Mouse (Mus musculus): ENCODE data around the gene Dbn1. TPM values are rescaled to one million over a fixed set of nuclear protein-coding genes. Genes with fewer than 3 reads are reported as not detected.

Dbn1 gene
- total RNA-seq, 2 experiments from 2014 or later, result 53.7 to 58.2 TPM

DNA sequence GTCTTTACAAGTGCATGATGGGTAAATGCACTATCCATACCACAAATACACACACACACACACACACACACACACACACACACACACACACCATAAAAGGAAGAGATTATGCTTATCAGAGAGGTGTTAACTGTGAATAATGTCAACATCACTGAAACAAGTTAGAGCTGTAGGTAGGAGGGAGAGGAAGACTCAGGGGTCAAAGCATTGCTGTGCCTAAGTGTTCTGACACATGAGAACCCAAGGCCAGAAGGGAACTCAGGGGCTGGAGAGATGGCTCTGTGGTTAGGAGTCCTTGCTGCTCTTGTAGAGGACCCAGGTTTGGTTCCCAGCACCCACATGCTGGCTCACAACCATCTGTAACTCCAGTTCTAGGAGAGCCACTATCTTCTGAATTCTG, 8.0 kb downstream of the Dbn1 start:
- intact Hi-C loops (cut with DNase I), result loop anchor here (2.0 kb wide), 1 partner anchor 35 kb away; no protein-coding TSS in a partner anchor
- DNase-seq, result no peak

DNA sequence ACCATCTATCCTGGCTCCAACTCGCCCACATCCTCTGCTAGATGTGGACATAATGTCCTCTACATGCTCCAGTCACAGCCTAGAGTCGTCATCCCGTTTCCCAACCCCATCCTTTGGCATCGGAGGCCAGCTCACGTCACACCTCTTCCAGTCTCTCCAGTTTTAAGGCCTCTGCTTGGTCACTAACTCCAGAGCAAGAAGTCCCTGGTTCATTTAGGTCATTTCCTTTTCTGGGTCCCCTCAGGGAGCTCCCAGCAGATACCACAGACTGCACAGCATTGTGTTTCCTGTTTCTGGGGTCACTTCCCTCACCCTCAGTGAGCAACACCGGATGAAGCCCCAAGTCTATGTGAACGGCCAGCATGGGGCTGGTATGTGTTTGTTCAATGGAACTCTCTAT, 8.9 kb downstream of the Dbn1 start:
- intact Hi-C loops (cut with DNase I), result loop anchor here (2.0 kb wide), 1 partner anchor 36 kb away; no protein-coding TSS in a partner anchor
- DNase-seq, result peak; percentile 56 to 61

DNA sequence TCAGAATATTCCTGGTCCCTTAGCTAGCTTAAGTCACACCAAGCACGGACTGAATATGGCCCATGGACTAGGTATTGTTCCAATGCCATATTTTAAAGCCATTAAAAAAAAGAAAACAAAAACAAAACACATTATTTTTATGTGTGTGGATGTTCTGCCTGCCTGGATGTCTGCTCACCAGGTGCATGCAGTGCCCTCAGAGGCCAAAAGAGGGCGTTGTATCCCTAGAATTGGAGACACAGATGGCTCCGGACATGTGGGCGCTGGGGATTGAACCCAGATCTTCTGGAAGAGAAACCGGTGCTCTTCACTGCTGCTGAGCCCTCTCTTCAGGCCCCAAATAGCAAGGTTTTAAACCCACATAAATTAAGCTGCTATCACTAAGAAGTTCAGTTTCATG, 9.9 kb downstream of the Dbn1 start:
- intact Hi-C loops (cut with DNase I), result loop anchor here (2.0 kb wide), 1 partner anchor 37 kb away; no protein-coding TSS in a partner anchor
- peak in 1 of 2 experiments; percentile 55 for DNase-seq

DNA sequence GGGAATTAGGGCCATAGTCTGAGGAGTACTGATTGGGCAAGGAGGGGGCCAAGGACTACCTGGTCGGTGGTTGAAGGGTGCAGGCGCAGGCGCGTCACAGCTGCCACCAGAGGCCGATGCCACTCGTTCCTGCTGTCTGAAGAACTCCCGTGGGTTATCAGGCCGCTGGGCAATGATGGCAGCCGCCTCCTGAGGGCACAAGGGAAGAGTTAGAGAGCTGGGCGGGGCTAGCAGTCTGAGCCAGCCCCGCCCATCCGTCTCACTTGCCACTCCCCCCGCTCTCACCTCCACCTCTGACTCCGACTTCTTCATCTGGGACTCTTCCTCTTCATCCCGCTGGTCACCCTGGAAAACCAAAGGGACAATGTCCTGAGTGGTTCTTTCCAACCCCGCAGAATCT, 10.4 kb downstream of the Dbn1 start:
- DNase-seq, result no peak

DNA sequence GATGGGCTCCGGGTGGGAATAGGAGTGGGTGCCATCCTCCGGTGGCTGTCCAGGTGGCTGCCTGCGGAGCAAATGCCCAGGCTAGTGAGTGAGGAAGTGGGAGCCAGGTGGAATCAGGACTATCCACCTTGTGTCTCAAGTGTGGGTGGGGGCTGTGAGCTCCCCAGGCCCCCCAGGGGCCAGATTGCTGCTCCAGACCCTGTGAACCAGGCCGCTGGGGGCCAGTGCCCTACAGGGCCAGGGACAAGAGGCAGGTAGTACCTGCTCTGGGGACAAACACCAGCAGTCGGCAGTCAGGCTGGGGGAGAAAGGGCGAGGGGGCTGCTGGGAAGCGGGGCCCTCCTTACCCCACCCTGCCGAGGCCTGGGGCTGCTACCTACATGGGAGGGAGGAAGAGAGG, 11.7 kb downstream of the Dbn1 start:
- intact Hi-C loops (cut with DNase I), result no loop called here
- DNase-seq, result no peak

More for the DNA sequence above, 10.4 kb downstream of the Dbn1 start:
- intact Hi-C loops (cut with DNase I), result no loop called here

DNA sequence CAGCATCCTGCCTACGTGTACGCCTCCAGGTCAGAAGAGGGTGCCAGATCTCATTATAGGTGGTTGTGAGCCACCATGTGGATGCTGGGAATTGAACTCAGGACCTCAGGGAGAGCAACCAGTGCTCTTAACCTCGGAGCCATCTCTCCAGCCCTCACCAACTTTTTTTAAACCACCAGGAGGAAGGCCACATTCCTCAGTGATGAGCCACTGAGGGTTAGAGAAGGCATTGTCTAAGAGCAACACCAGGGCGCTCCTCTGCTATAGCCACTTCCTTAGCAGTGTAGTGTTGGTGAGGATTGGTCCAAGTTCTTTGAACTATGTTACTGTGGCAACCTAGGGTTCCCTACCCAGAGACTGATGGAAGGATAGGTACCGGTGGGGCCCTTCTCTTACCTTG, 12.2 kb downstream of the Dbn1 start:
- intact Hi-C loops (cut with DNase I), result no loop called here
- DNase-seq, result no peak

DNA sequence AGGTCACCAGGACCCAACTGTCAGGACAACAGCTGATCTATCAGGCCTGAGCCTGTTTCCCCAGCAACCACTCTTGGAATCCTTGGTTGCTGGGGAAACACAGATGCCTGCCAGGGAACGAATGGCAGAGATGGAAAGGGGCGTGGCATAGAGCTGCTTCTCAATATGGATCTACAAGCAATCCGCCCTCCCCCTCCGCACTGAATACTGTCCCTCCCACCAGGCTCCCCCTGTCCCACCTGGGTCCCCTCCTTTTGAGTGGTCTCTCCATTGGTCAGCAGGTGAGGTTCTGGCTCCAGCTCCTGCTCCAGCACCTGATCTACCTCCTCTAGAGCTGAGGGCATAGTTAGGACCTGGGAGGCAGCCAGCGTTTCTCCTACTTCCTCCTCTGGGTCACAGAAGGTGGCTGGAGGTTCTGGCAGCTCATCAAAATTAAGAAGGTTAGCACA, 13.3 kb downstream of the Dbn1 start:
- intact Hi-C loops (cut with DNase I), result no loop called here
- no peak for DNase-seq

DNA sequence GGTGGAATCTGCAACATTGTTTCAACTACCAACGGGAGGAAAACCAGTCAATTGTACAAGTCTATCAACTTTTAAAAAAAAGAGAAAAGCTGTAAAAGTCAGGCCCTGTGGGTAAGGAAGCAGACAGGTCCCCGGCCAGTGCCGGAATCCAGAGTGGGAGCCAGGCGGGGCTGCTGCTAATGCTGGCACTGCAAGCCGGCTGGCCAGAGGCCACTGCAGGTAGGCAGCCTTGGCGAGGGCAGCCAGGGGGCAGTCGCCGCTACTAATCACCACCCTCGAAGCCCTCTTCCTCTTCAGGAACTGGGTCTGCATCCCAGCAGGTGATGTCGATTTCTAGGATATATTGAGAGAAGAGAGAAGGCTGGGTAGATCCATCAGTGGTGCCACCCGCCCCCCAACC, 13.9 kb downstream of the Dbn1 start:
- no peak for DNase-seq
- intact Hi-C loops (cut with DNase I), result loop anchor here (2.0 kb wide), 1 partner anchor 39 kb away; the partner anchor contains the start of gene Pdlim7

DNA sequence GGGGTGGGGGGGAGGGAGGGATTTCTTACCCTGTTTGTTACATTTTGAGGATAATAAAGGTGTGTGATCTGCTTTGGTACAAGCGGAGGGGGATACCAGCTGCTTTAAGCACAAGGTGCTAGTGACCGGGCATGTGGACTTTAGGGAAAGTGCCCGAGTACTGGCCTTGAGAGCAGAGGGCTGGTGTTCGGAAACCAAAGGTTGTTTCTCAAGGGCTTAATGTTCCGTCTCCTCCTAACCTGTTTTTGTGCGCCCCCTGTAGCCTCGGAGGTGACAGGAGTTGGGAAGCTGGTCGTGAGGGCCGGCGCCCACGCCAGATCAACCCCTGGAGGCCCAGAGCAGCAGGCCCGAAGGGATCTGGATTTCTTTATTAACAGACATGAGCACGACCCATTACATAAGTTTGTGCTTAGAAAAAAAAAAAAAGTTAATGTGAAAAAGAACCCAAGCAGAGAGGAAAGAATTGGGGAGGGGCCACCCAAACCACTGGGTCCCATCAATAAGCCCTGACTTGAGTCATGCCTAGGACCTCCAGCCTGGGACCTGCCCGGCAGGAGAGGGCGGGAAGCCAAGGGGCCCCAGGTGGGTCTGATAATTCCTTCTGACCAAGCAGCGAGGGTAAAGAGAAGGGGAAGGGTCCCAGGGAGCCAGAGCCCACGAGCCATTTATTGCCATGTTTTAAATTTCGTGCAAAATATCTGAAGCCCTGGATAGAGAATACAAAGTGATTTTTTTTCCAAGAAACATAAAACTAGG, 14.7 kb downstream of the Dbn1 start:
- no peak for DNase-seq
- intact Hi-C loops (cut with DNase I), result loop anchor here (2.0 kb wide), 1 partner anchor 40 kb away; the partner anchor contains the start of gene Pdlim7

DNA sequence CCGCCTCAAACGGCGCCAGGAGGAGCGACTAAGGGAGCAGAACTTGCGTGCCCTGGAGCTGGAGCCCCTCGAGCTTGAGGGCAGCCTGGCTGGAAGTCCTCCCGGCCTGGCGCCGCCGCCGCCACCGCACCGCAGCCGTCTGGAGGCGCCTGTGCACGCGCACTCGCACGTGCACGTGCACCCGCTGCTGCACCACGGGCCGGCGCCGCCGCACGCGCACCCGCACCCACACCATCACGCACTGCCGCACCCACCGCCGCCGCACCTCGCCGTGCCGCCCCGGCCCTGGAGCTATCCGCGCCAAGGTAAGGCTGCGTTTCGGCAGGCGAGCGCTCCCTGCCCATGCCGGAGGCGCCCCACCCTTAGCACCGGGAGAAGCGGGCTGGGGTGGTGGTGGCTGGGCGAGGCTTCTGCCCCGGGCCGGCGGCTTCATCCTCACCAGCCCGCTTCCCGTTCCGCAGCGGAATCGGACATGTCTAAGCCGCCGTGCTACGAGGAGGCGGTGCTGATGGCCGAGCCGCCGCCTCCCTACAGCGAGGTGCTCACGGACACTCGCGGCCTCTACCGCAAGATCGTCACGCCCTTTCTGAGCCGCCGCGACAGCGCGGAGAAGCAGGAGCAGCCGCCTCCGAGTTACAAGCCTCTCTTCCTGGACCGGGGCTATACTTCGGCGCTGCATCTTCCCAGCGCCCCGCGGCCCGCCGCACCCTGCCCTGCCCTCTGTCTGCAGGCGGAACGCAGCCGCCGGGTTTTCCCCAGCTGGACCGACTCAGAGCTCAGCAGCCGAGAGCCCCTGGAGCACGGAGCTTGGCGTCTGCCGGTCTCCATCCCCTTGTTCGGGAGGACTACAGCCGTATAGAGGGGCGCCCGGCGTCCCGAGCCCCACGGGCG, 15.5 kb downstream of the Dbn1 start:
- peak; percentile 64 to 65 for DNase-seq
- intact Hi-C loops (cut with DNase I), result loop anchor here (2.0 kb wide), 1 partner anchor 40 kb away; the partner anchor contains the start of gene Pdlim7

DNA sequence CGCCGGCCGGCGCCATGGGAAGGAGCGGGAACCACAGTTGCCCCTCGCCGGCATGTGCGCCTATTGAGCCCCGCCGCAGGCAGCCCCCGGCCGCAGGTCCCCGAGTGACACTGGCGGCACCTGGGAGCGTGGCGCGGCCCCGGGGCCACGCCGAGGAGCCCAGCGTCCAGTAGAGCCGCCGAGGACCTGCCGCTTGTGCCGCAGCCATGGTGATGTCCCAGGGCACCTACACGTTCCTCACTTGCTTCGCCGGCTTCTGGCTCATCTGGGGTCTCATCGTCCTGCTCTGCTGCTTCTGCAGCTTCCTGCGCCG, 16.1 kb downstream of the Dbn1 start:
- peak in 1 of 2 experiments; percentile 47 for DNase-seq
- intact Hi-C loops (cut with DNase I), result loop anchor here (1.0 to 2.0 kb wide), 2 partner anchors 41 to 53 kb away; partner anchors contain the start of gene Pdlim7

DNA sequence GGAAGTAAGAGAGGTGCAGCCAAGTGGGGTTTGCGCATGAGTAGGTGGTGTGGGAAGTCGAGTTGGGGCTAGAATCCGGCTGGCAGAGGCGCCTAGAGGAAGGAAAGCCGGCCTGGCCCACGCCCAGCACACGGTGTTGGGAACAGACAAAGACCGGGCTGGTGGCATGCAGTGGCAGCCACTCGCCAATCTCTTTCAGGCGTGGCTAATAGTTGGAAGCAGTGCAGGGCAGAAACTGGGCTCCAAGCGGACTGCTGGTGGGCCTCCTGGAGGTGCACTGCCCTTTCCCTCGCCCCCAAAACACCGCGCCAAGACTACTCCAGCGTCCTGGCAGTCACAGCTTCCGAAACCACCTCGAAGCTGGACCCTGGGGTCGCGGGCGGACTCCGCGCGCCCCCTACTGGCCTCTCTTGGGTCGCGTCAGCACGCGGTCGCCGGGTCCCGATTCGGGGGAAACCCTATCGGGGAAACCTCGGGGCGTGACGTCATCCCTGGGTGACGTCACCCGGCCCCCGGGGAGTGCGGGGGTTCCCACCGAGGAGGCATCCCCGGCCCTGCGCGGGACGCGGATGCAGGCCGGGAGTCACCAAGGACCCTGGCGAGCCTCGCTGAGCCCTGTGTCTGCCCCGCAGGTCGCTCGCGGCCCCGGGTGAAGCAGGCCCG, 16.6 kb downstream of the Dbn1 start:
- intact Hi-C loops (cut with DNase I), result loop anchor here (1.0 kb wide), 1 partner anchor 53 kb away; no protein-coding TSS in a partner anchor
- peak; percentile 91 to 92 for DNase-seq

DNA sequence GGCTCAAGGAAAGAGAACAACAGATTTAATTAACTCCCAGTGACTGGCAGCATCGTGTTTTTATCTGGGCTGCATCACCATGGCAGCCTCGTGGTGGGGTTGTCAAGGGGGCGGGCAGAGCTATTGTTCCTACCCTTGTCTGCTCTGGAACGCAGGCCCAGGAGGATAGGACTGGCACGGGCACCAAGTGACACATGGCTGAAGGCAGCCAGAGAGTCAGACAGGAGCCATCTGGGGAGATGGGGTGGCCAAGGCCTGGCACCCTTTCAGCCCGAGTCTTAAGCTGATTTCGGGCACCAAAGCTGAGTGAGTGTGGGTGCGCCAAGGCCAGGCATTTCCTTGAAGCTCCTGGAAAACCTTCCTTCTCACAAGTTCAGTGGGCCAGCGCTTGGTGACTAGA, 17.5 kb downstream of the Dbn1 start:
- DNase-seq, result no peak
- intact Hi-C loops (cut with DNase I), result no loop called here

DNA sequence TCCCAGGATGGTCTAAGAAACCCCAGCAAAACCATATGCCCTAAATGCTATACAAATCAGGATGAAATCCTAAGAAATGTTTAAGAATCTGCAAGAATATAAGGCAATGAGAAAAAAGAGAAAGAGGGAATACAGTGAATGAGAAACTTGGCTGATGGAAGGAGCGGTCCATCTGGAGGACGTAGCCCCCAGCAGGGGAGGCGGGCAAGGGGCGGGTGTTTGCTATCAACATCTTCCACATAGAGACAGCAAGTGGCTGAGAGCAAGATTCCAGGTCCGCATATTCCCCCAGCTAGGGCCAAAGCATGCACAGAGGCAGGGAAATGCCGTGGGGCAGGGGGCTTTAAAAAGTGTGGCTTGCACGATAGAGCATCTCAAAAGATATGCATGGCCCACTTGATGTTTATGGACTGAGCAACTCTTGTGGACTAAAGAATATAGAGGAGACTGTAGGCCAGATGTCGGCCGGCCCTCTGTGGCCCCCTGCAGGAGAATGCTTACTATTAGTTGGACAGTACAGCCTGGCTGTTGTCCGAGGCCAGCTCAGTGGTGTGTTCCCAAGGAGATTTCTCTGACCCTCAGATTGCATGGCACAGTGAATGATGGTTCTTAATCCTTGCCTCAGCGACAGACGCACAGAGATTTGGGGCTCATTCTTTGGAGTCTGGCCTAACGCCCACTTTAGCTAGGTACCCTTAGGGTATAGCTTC, 18.9 kb downstream of the Dbn1 start:
- DNase-seq, result peak; percentile 68 to 76
- intact Hi-C loops (cut with DNase I), result loop anchor here (1.0 kb wide), 2 partner anchors 48 to 64 kb away; no protein-coding TSS in a partner anchor

DNA sequence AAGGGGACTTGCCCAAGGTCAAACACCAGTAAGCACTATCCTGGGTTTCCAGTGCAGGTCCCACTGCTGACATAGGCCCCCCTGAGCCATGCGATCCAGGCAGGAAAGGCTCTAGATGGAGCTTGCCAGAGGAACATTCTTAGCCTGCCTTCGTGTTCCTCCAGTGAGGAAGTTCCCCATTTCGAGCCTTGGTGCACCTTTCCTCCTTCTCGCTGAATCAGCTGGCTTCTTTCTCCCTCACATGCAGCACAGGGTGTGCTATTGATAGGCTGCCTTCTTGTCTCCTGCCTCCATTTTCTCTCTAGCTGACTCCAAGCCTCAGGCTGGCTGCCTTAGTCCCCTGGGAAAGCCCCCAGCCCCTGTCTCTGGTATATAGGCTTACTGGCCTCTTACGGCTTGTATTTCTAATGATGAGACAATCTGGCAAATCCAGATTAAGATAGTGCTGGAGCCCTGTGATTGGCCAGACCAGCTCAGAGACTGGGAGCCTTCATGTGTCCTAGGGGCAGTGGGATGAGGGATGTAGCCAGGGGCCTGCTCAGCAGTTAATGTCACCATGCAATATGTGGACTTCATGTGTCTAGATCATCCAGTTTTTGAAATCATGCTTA, 22.0 kb downstream of the Dbn1 start:
- DNase-seq, result no peak
- intact Hi-C loops (cut with DNase I), result no loop called here

DNA sequence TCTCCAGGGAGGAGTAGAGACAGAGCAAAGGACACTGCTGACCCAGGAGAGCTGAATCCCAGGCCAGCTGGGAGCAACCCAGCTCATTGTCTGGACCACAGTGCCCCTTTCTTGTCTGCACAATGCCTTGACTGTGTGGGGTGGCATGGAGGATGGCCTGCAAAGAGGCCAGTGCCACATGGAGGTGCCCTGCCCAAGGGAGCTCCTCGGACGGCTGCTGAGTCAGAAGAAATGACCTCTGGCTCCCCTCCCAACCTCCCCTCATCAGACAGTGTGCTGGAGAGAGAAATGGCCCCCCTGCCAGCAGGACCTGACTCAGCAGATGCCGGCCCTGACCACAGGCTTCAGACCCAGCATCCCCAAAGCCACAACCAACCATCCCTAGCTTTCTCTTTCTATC, 22.7 kb downstream of the Dbn1 start:
- intact Hi-C loops (cut with DNase I), result no loop called here
- no peak for DNase-seq

DNA sequence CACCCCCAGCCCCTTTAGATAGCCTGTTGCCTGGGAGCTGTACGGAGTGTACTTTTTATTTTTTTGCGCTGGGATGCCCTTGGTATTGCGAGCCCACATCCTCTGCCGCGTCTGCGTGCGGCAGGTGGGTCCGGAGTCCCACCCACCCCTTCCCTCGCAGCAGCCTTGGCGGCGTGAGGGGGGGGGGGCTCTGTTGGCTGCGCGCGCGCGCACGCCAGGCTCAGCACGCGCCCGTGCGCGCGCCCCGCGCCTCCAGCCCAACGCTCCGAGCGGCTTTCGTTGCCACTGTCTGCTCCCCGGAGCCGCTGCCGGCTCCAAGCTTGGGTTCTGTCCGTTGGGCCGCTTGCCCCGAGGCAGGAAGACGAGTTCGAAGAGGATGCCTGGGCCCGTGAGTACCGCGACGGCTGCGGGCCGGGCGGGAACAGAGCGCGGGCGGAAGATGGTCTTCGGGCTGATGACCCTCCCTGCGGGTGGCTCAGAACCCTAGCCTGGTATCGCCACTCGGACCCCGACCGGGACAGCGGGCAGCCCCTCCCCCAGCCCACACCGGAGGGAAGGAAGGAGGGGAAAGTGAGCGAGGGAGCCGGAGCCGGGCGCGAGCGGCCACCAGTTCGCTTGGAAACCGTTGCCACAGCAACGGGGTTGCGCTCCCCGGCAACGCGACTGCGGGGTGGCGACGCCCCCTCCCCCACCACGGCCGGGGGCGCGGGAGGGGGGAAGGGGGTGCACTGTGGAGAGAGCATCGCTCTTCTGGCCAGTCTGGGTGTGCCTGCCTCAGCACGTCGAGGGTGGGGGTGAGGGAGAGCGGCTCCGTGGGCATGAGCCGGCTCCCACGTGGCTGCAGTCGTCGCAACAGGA, 23.7 kb downstream of the Dbn1 start, which contains the start of gene Prr7:
Prr7 (plus strand) TSS at position 241 of the 858 bp plus-strand sequence.
- DNase-seq, result peak; percentile 48 to 55
- intact Hi-C loops (cut with DNase I), result no loop called here

DNA sequence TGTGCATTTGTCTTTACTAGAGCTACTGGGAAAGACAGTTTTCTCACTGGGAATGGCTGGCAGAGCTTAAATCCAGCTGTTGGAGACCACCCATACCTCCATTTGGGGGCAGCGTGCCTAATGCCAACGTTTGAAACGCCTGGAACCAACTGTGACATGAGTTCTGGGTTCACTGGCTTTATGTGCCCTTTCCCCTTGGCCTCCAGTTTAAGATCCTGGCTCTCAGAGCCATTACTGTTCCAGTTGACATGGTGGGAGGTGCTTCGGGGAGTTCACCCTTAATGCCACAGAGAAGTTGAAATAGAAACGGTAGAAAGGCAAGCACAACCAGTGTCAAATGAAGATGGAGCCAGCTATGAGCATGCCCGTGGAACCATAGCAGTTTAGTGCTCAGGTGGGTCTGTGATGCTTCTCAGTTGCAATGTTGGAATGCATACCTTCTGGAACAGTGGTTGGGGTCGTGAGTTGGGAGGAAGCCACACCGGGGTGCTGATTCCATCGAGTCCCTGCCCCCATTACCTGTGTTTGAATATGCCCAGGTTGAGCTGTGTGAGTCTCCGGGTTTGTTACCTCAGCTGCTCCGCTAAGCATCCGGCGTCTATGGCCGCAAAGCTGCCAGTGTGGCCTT, 24.4 kb downstream of the Dbn1 start:
- intact Hi-C loops (cut with DNase I), result no loop called here
- DNase-seq, result no peak

All from heart, postnatal 10 days (tissue).